Mouse (Mus musculus) spleen, adult 2 months (tissue): ENCODE measurements around the gene Coro1c. TPM values are rescaled to one million over a fixed set of nuclear protein-coding genes. Genes with fewer than 3 reads are reported as not detected.

Experiments
- DNase-seq, 2 experiments: peaks; one replicate each; pipeline versions ENCODE4 v3.0.0 to v3.0.0-alpha.2; 2012 to 2021; ENCODE audit warnings: low spot score in 2 of 2, low read depth in 1 of 2
- H3K27ac ChIP-seq: fragments of 200-500 bp; 2 replicates; pipeline ENCODE4 v1.5.1; 2012; ENCODE audit warnings: low read length, inconsistent platforms; ENCODE audit not compliant: insufficient read depth
- H3K27me3 ChIP-seq: fragments of 200-500 bp; 2 replicates; pipeline ENCODE4 v1.6.1; 2012; ENCODE audit warnings: mild to moderate bottlenecking, moderate library complexity, low read length, inconsistent platforms; ENCODE audit not compliant: control insufficient read depth, insufficient read depth
- H3K36me3 ChIP-seq: fragments of 200-500 bp; 2 replicates; pipeline ENCODE4 v1.6.1; 2012; ENCODE audit warnings: mild to moderate bottlenecking, low read length, inconsistent platforms; ENCODE audit not compliant: control insufficient read depth, insufficient read depth
- H3K4me1 ChIP-seq: fragments of 200-500 bp; 2 replicates; pipeline ENCODE4 v1.6.1; 2011; ENCODE audit warnings: inconsistent platforms; ENCODE audit not compliant: control insufficient read depth, insufficient read depth, insufficient read length
- H3K4me3 ChIP-seq: fragments of 200-500 bp; 2 replicates; pipeline ENCODE4 v1.5.1; 2011; ENCODE audit warnings: mild to moderate bottlenecking, inconsistent platforms; ENCODE audit not compliant: insufficient read depth, insufficient read length; ENCODE audit errors: extremely low read depth
- CTCF ChIP-seq: fragments of 200-500 bp; IDR thresholded peaks from 2 replicates; pipeline ENCODE4 v1.5.1; 2011; ENCODE audit warnings: mild to moderate bottlenecking, inconsistent platforms; ENCODE audit not compliant: insufficient read depth, insufficient read length, insufficient replicate concordance; ENCODE audit errors: extremely low read depth
- POLR2A ChIP-seq: fragments of 200-500 bp; IDR thresholded peaks from 2 replicates; pipeline ENCODE4 v1.6.1; 2011; ENCODE audit warnings: low read depth, low read length, inconsistent platforms
- WGBS: fragments of 180-500 bp; shearing (Covaris S2); methylation state at CpG from one replicate; pipeline ENCODE4 v1.1.7; 2018; 5-methylcytosine and 5-hydroxymethylcytosine counted together
- polyA plus RNA-seq: library from polyadenylated mRNA; depleted of rRNA; stranded (reverse); fragments of >200 nt; gene quantifications from 2 replicates; pipeline ENCODE4 v1.2.3, GENCODE M21; 2012

Gene Coro1c
- polyA plus RNA-seq, 1 experiment, result 38.3 TPM

- H3K27ac ChIP-seq, result no peak overlapping the region
- peaks cover 3% of the 10 kb centered on the region; the same call in 1 of the 2 replicates for H3K4me1 ChIP-seq
- 0 out of 2 replicates have a peak, but pooled peaks cover 2% of the 10 kb centered on the region for H3K27me3 ChIP-seq
- TF ChIP-seq CTCF (no peak), POLR2A (no peak)
- no peak overlapping the region for H3K4me3 ChIP-seq
- WGBS, result 40% methylated on average over 2 of the region's 2 CpGs
- no peaks in the 10 kb centered on the region for H3K36me3 ChIP-seq
- no peak for DNase-seq
Observed at GRCm38 (mm10) chr5:113808177-113808576, 100.4 kb downstream of the Coro1c start.

- no peak for TF ChIP-seq POLR2A
- Histone ChIP-seq H3K4me1 (peaks cover under 1% of the 10 kb centered on the region; the same call in 1 of the 2 replicates), H3K36me3 (no peaks in the 10 kb centered on the region), H3K4me3 (no peak overlapping the region), H3K27ac (no peak overlapping the region), H3K27me3 (0 out of 2 replicates have a peak, but pooled peaks cover 2% of the 10 kb centered on the region)
- DNase-seq, result no peak
- WGBS, result 44% methylated on average over 9 of the region's 9 CpGs
Observed at GRCm38 (mm10) chr5:113807712-113808111, 100.8 kb downstream of the Coro1c start.

GRCm38 (mm10) chr5:113806414-113806813 lies 102.1 kb downstream of the Coro1c start:
- 0 out of 2 replicates have a peak, but pooled peaks cover 2% of the 10 kb centered on the region for H3K27me3 ChIP-seq
- H3K36me3 ChIP-seq, result no peaks in the 10 kb centered on the region
- TF ChIP-seq CTCF, result no peak
- H3K4me1 ChIP-seq, result no peaks in the 10 kb centered on the region; the same call in 1 of the 2 replicates
- DNase-seq, result no peak
- H3K27ac ChIP-seq, result no peak overlapping the region
- H3K4me3 ChIP-seq, result no peak overlapping the region
- 11% methylated on average over 10 of the region's 10 CpGs for WGBS

- no peaks in the 10 kb centered on the region for H3K36me3 ChIP-seq
- DNase-seq, result no peak
- no peak for TF ChIP-seq POLR2A
- TF ChIP-seq CTCF, result no peak
- no peaks in the 10 kb centered on the region; the same call in 1 of the 2 replicates for H3K4me1 ChIP-seq
- H3K4me3 ChIP-seq, result no peak overlapping the region
- 0 out of 2 replicates have a peak, but pooled peaks cover 2% of the 10 kb centered on the region for H3K27me3 ChIP-seq
- WGBS, result 80% methylated on average over 9 of the region's 9 CpGs
- no peak overlapping the region for H3K27ac ChIP-seq
Observed at GRCm38 (mm10) chr5:113805301-113805700, 103.3 kb downstream of the Coro1c start.

- DNase-seq, result no peak
- Histone ChIP-seq H3K27ac (no peak overlapping the region), H3K4me3 (no peak overlapping the region), H3K4me1 (no peaks in the 10 kb centered on the region; the same call in 1 of the 2 replicates), H3K27me3 (0 out of 2 replicates have a peak, but pooled peaks cover 2% of the 10 kb centered on the region), H3K36me3 (no peaks in the 10 kb centered on the region)
- 19% methylated on average over 7 of the region's 7 CpGs for WGBS
- no peak for TF ChIP-seq POLR2A
- no peak for TF ChIP-seq CTCF
Observed at GRCm38 (mm10) chr5:113804395-113804966, 104.1 kb downstream of the Coro1c start.

- DNase-seq, result no peak
- H3K4me1 ChIP-seq, result no peaks in the 10 kb centered on the region
- TF ChIP-seq POLR2A (no peak), CTCF (no peak)
- WGBS, result 8% methylated on average over 11 of the region's 11 CpGs
- H3K4me3 ChIP-seq, result no peak within 1 kb of the TSS
- no peaks in the 10 kb centered on the region for H3K36me3 ChIP-seq
- no peaks in the 10 kb centered on the region for H3K27me3 ChIP-seq
- no peak within 1 kb of the TSS for H3K27ac ChIP-seq
Observed at GRCm38 (mm10) chr5:113800280-113800679, 108.3 kb downstream of the Coro1c start, which contains the start of gene Tmem119. TSS of gene Tmem119 (minus strand) at chr5:113800516.

- H3K27me3 ChIP-seq, result no peaks in the 10 kb centered on the region
- no peak overlapping the region for H3K4me3 ChIP-seq
- WGBS, result 77% methylated on average over 5 of the region's 5 CpGs
- H3K4me1 ChIP-seq, result no peaks in the 10 kb centered on the region
- no peak for DNase-seq
- H3K27ac ChIP-seq, result no peak overlapping the region
- H3K36me3 ChIP-seq, result no peaks in the 10 kb centered on the region
- TF ChIP-seq CTCF (no peak), POLR2A (no peak)
Observed at GRCm38 (mm10) chr5:113799691-113800090, 108.9 kb downstream of the Coro1c start.

GRCm38 (mm10) chr5:113798525-113798924 lies 110.0 kb downstream of the Coro1c start:
- no peaks in the 10 kb centered on the region for H3K27me3 ChIP-seq
- no peaks in the 10 kb centered on the region for H3K36me3 ChIP-seq
- no peak overlapping the region for H3K4me3 ChIP-seq
- no peak for DNase-seq
- H3K4me1 ChIP-seq, result no peaks in the 10 kb centered on the region
- WGBS, result 27% methylated on average over 9 of the region's 9 CpGs
- no peak for TF ChIP-seq POLR2A
- TF ChIP-seq CTCF, result no peak
- H3K27ac ChIP-seq, result no peak overlapping the region
